Mouse (Mus musculus) retina, embryonic 14.5 days (tissue): ENCODE measurements around the gene Gm6408.
"Not testable (repeated sequence)": the region's sequence is repeated elsewhere in the genome, so short reads cannot be mapped to it uniquely, and the experiment has no call there.

Experiments used
- DNase-seq: peaks from one replicate; pipeline ENCODE4 v3.0.0-alpha.2; 2015; ENCODE audit warnings: low spot score

The Gm6408 gene

GRCm38 (mm10) chr5:146481665-146482064, at the start of gene Gm6408:
Gene Gm6408, plus strand, starts transcription at chr5:146481965.
- not testable (repeated sequence) for DNase-seq

- DNase-seq, result no peak
Observed at GRCm38 (mm10) chr5:146432476-146432875, 49.3 kb upstream of the Gm6408 start.

DNA sequence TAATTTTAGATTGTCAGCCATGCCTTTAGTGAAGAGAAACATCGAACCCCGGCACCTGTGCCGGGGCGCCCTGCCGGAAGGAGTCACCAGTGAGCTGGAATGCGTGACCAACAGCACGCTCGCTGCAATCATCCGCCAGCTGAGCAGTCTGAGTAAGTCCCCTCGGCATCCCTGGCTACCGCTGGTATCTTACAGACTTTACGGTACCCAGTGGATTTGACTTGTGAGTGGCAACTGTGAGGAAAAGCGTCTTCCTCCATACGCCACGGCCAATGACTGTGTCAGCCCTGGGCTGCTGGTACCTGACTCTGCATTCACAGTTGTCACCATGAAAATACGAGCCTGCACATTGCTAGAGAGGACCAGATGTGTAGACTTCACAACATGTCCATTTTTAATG, 46.4 kb upstream of the Gm6408 start:
- no peak for DNase-seq

- DNase-seq, result no peak
Observed at GRCm38 (mm10) chr5:146436796-146437195, 45.0 kb upstream of the Gm6408 start.

GRCm38 (mm10) chr5:146439152-146439781, 42.5 kb upstream of the Gm6408 start:
- DNase-seq, result no peak

- DNase-seq, result no peak
Observed at GRCm38 (mm10) chr5:146440273-146440672, 41.5 kb upstream of the Gm6408 start.

DNA sequence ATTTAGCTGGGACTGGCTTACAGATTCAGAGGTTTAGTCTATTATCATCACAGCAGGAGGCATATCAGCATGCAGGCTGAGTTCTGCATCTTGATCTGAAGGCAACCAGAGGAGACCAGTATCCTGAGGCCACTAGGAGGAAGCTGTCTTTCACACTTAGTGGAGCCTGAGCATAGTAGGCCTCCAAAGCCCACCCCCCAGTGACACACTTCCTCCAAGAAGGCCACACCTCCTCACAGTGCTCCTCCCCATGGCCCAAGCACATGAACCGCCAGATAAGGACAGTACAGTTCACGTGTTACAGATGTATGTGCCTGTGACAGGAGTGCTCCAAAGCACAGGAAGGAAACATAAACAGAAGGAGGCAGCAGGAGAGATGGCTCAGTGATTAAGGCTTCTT, 39.0 kb upstream of the Gm6408 start:
- no peak for DNase-seq

GRCm38 (mm10) chr5:146446633-146447032, 35.1 kb upstream of the Gm6408 start:
- DNase-seq, result no peak

- peak; percentile 59 for DNase-seq
Observed at GRCm38 (mm10) chr5:146451592-146452254, 30.0 kb upstream of the Gm6408 start.

GRCm38 (mm10) chr5:146453556-146453955, 28.2 kb upstream of the Gm6408 start:
- no peak for DNase-seq

- no peak for DNase-seq
Observed at GRCm38 (mm10) chr5:146461612-146462011, 20.2 kb upstream of the Gm6408 start.

- DNase-seq, result no peak
Observed at GRCm38 (mm10) chr5:146466663-146467062, 15.1 kb upstream of the Gm6408 start.

DNA sequence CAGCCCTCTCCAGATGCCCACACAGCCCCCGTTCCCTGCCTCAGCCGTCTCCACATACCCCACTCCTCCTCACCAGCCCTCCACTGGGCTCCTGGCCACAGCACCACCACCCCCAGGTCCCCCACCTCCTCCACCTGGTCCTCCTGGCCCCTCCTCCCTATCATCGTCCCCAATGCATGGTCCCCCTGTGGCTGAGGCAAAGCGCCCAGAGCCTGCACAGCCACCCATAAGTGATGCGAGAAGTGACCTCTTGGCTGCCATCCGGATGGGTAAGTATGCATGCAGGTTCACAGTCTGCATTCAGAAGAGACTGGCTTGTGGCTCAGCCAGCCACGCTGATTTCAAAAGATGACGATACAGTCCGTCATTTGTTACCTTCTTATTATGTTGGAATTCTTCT, 13.5 kb upstream of the Gm6408 start:
- no peak for DNase-seq

DNA sequence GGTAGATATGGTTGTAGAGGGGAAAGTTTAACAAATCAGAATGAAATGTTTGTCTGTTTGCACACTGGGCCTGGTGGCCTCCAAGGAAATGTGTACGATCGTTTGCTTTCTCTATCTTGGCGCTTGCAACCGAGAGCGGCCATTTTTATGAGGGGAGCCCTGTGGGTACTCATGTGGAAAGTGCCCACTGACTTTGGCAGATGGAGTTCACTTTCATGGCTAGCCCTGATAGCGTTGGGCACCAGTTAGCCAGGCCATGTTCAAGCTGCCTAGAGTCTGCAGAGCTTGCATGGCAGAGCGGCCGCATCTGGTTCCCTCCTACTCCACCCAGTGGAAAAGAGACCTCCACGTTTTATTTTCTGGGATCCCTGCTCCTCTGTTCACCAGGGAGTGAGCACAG, 10.9 kb upstream of the Gm6408 start:
- DNase-seq, result no peak

DNA sequence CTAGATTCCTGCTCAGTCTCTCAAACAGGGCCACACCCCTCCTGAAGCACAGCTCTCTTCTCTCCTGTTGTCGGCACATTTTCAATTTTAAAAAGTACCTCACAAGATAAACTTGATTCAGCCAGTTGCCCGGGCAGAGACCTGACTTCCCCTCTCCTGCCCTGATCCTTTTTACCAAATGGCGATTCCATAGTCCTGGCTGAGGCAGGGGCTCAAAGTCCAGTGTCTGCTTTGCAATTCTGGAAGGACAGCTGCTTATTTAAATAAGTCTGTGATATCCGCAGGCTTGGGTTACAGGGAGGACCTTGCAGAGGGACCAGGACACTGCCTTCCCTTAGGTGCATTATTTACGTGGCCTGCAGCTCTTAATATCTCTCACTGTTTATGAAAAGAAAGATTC, 10.5 kb upstream of the Gm6408 start:
- no peak for DNase-seq

DNA sequence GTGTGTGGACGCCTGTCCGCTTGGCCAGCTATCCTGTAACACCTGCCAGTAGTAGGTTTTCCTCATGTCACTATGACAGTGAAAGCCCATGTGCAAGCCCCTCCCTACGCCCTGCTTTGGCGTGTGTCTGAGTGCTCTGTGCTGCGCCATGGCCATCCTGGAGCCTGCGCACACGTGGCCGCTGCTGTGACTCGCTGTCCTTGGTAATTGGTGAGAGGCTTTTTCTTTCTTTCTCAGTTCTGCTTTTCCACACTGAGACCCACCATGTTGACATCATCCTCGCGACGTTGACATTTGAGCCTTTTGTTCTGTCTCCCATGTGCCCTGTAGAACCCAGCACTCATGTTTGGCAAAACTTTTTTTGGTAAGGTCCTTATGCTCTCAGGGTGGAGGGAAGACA, 9.9 kb upstream of the Gm6408 start:
- DNase-seq, result no peak

DNA sequence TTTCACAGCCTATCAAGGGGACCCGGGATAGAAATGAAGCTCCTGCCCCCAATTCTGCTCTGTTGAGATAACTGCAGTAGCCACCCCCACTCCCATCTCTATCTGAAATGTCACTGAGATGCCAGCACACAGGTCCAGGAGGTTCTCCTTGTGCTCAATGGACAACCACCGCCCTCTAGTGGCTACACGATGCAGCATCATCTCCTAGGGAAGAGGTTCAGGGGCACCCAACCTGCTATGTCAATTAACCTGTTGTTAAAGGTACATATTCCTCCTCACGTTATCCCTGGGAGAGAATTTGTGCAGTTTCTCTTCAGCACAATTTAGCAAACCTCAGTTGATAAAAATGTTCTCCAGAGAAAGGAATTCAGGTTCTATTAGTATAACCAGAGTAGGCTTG, 2.2 kb upstream of the Gm6408 start:
- peak; percentile 42 for DNase-seq

DNA sequence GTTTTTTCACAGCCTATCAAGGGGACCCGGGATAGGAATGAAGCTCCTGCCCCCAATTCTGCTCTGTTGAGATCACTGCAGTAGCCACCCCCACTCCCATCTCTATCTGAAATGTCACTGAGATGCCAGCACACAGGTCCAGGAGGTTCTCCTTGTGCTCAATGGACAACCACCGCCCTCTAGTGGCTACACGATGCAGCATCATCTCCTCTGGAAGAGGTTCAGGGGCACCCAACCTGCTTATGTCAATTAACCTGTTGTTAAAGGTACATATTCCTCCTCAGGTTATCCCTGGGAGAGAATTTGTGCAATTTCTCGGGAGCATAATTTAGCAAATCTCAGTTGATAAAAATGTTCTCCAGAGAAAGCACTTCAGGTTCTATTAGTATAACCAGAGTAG, 7.2 kb downstream of the Gm6408 start:
- DNase-seq, result peak; percentile 58

- DNase-seq, result not testable (repeated sequence)
Observed at GRCm38 (mm10) chr5:146491063-146491462, 9.3 kb downstream of the Gm6408 start, which contains the start of gene Gm6370. Gene Gm6370, plus strand, starts transcription at chr5:146491363.

DNA sequence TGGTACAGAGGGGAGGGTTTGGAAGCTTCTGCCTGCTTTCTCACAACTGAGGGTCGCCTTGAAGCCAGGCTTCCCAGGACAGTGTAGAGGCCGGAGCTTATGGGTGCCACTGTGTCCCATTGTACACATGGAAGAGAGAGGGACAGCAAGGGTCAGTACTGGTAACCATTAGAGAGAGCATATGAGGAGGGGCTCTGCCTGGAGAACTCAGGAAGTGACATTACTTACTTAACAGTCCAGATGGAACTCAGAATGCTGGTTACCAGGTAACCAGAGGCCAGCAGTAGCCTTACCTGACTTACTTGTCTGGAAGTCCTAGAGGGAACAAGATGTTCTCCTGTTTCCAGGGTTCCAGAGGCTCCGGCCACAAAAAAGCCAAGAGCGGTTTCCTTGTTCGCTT, 20.3 kb downstream of the Gm6408 start, which contains the start of gene 4930449I24Rik:
Gene 4930449I24Rik (plus strand): TSS at position 301 of the 400 bp plus-strand sequence.
- DNase-seq, result not testable (repeated sequence)

DNA sequence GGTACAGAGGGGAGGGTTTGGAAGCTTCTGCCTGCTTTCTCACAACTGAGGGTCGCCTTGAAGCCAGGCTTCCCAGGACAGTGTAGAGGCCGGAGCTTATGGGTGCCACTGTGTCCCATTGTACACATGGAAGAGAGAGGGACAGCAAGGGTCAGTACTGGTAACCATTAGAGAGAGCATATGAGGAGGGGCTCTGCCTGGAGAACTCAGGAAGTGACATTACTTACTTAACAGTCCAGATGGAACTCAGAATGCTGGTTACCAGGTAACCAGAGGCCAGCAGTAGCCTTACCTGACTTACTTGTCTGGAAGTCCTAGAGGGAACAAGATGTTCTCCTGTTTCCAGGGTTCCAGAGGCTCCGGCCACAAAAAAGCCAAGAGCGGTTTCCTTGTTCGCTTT, 32.1 kb downstream of the Gm6408 start, which contains the start of gene Gm3402:
Gene Gm3402 (plus strand): TSS at position 301 of the 400 bp plus-strand sequence.
- DNase-seq, result not testable (repeated sequence)

DNA sequence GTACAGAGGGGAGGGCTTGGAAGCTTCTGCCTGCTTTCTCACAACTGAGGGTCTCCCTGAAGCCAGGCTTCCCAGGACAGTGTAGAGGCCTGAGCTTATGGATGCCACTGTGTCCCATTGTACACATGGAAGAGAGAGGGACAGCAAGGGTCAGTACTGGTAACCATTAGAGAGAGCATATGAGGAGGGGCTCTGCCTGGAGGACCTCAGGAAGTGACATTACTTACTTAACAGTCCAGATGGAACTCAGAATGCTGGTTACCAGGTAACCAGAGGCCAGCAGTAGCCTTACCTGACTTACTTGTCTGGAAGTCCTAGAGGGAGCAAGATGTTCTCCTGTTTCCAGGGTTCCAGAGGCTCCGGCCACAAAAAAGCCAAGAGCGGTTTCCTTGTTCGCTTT, 43.7 kb downstream of the Gm6408 start, which contains the start of gene Gm3404:
Gene Gm3404 (plus strand): TSS at position 301 of the 400 bp plus-strand sequence.
- not testable (repeated sequence) for DNase-seq
